Mouse (Mus musculus): ENCODE results near the gene Lysmd4. TPM values are rescaled to one million over a fixed set of nuclear protein-coding genes. Genes with fewer than 3 reads are reported as not detected.

The Lysmd4 gene
- total RNA-seq (2021): 1 to 10 TPM; 7.0 to 7.8 TPM
- long read RNA-seq, experiment 1, transcript Lysmd4-201 (3 exons, 2,898 nt): major isoform, 15 of 38 reads
- long read RNA-seq, experiment 1, transcript Lysmd4-208 (3 exons, 551 nt): minor isoform, 5 of 38 reads
- long read RNA-seq, experiment 1, partial matches to known transcripts: 3 of 38 reads
- long read RNA-seq, experiment 1, other reads (novel, unspliced or antisense): 8 of 38 reads
- long read RNA-seq, experiment 2, transcript Lysmd4-201 (3 exons, 2,898 nt): major isoform, 23 of 34 reads
- long read RNA-seq, experiment 2, partial matches to known transcripts: 4 of 34 reads
- long read RNA-seq, experiment 2, other reads (novel, unspliced or antisense): 3 of 34 reads

DNA sequence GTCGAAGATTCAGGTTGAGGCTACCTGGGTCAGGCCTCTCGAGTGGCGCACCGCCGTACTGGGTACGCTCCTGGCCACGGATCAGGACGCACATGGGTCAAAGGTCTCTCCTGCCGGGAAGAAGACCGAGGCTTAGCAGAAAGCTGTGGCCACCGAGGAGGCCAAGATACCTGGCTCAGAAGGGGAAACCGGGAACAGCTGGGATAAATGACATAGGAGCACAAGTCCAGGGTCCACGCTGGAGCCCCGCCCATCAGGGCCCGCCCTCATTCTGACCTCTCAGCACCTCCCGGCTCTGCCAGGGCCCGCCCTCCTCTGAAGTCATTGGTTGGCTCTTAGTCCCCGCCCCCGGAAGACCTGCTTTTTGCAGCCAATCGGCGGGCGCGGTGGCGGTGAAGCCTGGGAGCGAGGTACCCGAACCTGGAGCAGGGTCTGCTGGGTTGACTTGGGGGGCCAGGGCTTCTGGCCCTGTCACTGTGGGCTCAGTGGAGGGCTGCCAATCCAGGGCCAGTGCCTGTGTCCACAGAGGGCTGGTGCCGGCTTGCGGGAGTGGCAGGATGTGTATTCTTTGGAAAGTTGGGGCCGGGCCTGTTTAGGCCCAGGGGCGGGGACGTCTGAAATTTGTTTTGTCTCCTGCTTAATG is at the start of gene Lysmd4:
Gene Lysmd4 (plus strand): TSS at position 325 of the 643 bp plus-strand sequence.
- peak; percentile 98 for DNase-seq (ENCODE audit: low spot score)

DNA sequence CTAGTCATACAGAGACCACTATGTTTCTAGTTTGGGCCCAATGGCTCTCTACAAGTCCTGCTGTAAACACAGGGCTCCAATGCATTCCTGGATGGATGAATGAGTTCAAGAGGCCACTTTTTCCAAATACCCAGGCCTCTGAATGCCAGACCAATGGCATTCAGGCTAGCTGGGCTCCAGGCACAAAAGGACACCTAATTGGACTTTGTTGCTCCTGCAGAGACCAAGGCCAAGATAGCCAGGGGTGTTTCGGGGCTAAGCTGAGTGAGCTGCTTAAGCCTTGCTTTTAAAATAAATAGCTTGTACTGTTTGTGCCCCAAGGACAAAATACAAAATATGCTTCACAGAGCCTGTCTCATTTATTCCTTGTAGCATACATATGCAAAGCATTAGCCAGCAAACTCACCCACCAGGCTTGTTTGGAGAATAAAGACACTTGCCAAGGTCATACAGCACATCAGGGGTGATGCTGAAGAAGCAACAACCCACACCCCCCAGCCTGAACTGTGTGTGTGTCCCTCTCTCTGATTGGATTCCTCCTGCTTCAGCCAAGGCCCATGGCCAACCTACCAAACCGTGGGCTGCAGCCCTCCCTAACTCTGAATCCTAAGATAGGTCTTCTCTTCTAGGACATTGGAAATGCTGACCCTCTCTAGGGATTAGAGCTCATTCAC is 48.7 kb upstream of the Lysmd4 start:
- DNase-seq (ENCODE audit: low spot score): no peak

DNA sequence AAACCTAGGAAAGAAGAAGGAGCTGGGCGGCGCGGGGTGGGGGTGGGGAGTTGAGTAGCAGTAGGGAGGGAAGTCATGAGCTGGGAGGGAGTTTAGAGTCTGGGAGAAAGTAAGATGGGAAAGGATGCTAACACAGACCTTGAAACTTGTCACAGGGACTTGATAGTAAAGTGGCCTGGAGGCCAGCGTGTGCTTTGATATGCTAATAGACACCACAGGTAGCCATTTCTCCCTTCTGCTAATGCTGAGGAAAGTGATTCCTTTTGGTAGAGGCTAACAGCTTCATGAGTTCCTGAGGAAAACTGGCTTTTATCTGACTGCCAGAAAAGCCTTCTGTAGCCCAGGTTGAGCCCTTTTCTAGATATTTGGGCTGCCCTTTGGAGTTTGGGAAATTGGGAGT is 38.6 kb upstream of the Lysmd4 start:
- no peak for DNase-seq (ENCODE audit: low spot score)

DNA sequence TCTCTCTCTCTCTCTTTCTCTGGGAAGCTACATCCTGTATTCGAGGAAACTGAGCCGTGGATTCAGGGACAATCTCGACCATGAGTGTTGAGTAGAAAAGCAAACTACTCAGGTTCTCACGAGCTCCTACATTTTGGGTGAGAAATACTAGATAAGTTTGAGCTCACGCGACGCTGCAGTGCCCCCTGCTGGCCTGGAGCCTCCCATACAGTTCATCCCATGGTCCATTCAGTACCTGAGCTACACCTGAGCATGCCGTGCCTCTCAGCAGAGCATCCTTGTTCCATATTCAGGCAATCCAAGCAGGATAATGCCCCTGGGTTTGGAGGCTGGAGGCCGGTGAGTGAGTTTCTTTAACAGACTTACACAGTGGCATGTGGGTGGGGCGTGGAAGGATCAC is 22.9 kb upstream of the Lysmd4 start:
- peak; percentile 44 for DNase-seq (ENCODE audit: low spot score)

DNA sequence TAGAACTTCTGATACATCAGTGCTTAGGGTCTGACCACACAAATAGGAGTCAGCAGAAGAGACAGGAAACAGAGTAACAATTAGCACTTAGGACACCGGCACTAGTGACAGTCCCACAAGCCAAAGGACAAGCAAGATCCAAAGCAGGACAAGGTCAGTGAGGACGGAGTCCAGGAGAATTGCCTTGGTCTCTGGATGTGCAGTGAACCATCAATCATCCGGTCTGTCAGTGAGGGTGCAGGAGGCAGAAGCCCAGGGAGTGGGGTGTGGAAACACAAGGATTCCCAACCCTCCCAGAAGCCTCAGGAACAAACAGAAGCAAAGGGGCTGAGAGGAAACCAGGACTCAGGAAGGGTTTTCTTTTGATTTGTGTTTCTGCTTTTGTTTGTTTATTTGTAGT is 18.7 kb upstream of the Lysmd4 start:
- DNase-seq (ENCODE audit: low spot score): no peak

DNA sequence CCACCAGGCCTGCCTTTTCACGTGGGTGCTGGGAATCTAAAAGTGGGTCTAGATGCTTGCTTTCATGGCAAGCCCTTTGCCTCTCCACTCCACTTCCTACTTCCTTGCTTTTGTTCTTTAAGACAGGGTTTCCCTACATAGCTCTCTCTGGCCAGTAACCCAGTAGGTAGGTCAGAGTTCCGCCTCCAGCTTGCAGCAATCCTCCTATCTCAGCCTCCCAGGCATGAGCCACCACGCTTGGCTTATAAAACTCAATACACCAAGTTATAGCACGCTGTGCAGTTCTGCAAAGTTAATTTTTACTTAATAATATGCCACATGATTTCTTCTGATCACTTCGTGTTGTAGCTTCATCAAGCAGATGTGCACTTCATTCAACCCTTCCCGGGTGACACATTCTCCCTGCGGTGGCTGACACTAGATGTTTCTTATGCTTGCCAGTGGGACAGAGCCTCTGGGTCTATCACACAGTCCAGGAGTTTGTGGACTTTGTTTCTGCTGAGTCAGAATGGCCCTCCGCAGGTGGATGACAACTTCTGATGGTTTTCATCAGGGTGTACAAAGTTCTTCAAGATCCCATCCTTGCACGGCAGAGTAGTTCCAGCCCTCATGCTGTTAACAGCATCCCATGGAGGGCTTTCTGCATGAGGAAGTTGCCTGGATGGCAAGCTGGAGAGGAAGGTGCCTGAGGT is 16.5 kb upstream of the Lysmd4 start:
- DNase-seq (ENCODE audit: low spot score): no peak

DNA sequence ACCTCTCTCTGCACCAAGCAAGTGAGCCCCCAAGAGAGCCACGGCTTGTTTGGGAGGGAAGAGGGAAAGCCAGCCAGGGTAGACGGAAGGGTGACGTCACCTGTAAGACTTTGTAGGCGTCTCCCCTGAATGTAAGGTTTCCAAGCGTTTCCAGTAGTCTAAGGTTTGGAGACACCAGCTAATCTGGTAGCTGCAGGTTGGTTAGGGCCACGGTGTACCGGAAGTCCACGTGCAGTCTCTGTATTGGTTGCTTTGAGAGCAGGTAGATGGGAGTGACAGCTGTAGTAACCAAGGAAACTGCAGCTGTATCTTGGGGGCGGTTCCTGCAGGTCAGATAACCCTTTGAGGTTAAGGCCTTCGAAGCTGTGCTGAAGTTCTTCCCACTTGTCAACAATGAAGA is 15.8 kb upstream of the Lysmd4 start:
- no peak for DNase-seq (ENCODE audit: low spot score)

DNA sequence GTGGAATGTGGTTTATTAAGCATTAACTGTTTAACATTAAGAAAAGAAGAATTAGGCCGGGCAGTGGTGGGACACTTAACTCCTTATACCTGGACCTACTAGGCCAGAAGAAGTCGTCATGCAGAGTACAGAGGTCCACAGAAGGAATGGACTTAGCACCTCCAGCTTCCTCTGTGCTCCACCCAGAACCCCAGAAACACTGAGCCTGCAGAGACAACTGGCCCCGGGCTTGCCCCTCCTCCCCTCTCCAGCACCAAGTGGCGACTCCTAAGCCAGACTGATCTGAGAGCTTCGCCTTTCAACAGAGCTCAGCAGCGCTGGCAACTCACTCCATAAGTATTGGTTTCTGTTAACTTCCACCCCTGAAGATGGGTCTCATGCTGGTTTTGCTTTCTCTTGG is 14.6 kb upstream of the Lysmd4 start:
- no peak for DNase-seq (ENCODE audit: low spot score)

DNA sequence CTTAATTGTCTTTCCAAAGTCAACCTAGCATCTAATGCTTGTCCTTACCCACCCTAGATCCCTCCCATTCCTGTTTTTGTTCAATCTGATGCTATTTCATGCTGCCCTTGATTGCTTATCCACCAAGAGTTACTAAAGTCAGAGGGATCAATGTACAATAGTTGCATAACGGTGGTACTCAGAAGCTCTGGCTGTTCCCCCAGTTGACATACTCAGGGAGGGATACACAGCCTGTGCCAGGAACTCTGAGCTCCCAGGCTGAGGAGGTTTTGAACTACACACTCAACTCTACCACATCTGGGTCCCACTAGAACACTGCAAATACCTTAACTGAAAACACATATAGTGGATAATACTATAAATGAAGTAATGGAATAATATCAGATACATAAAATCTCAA is 14.0 kb upstream of the Lysmd4 start:
- DNase-seq (ENCODE audit: low spot score): no peak

DNA sequence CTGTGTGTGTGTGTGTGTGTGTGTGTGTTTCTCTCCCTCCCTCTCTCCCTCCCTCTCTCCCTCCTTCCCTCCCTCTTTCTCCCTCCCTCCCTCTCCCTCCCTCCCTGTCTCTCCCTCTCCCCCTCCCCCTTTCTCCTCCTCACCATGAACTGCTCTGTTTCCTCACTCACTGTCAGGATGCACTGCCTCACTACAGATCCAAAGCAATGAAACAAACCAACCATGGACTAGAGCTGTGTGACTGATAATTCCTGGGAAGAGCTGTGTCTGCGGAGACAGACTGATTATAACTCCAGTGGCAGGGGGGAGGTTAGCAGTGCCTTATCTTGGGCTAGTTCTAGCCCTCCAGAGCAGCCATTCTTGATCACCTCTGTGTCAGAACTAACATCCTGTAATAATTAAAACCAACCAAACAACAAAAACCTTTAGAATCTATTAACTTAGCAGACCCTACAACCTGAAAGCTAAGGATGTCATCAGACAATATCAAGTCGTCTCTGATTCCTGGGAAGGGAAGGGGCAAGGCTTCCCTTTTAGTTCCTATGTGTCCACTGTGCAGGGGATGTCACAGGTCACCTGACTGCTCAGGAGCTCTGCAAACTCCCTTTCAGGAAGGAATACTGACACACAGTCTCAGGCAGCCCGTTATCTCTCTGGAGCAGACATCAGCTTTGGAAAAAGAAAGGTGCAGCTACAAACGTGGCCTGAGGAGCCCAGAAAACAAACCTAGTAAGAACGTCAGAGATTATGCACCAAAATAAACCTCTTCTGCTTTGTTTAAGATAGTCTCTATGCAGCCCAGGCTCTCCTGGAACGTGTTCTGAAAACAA is 12.1 kb upstream of the Lysmd4 start:
- no peak for DNase-seq (ENCODE audit: low spot score)

DNA sequence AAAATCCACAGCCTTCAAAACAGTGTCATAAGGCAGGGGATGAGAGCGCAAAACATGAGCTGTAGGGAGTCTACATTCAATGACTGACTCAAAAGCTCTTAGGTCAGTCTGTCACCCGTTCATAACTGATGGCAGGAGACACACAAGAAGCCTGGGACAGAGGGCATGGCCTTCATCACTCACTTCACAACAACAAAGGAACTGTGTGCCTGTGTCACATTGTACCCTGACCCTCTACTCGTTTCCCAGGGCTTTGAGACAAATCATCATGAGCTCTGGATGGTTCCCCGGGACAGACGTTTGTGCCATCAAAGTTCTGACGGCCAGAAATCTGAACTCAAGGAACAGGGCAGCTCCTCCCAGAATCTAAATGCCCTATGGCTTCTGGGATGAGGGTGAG is 11.0 kb upstream of the Lysmd4 start:
- no peak for DNase-seq (ENCODE audit: low spot score)

DNA sequence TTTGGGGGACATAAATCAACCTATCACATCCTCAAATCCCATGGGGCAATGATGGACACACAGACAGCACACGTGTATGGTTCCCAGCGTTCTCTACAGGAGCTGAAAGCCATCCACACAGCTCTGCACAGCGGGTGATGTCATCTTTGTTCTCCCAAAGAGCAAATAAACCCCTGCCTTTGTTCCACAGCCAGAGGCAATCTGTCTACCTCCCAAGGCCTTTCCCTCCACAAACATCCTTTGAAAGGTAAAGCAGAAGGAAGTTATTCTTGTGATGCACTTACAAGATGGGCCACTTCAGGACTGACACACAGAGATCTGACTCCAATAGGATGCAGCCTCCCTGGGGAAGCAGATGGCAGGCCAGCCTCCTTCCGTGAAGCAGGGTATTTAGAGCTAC is 10.4 kb upstream of the Lysmd4 start:
- DNase-seq (ENCODE audit: low spot score): no peak

DNA sequence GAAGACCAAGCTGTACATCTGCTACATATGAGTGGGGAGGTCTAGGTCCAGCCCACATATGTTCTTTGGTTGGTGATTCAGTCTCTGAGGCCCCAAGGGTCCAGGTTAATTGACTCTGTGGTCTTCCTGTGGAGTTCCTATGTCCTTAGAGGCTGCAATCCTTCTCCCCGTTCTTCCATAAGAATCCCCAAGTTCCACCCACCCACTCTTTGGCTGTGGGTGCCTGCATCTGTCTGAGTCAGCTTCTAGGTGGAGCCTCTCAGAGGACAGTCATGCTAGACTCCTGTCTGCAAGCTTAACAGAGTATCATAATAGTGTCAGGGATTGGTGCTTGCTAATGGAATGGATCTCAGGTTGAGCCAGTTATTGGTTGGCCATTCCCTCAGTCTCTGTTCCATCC is 8.8 kb upstream of the Lysmd4 start:
- DNase-seq (ENCODE audit: low spot score): no peak

DNA sequence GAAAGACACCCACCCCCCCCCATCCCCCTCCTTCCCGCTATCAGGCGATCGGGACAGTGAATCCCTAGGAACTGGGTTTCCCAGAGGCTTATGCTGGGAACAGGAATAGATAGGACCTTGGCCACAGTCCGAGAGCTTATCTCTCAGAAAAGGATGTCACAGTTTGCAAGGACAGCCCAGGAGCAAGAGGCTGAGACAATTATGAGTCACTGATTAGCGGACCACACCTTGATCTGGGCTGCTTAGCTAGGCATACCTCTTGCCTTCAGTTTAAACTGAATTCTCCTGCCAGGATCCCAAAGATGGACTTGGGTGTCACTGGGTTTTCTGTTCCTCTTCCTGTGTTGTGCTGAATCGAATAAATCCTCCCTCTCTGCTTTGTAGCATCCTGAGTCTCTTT is 6.0 kb upstream of the Lysmd4 start:
- no peak for DNase-seq (ENCODE audit: low spot score)

DNA sequence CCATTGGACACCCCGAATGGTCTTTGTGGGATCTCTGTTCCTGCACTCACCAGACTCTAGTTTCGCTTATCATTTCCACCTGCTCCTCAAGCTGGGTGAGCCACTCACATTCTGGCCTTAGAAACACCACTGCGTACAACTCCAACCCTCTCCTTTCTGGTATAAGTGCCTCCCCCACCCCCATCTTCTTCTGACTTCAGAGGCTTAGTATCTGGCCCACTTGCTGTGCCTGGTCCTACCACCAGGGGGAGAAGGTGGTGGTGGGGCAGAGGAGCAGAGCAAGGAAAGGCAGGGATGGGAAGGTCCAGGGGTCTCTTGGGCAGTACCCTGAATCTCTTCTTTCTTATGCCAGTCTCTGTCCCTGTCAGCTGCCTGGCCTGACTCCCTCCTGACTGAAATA is 5.3 kb upstream of the Lysmd4 start:
- DNase-seq (ENCODE audit: low spot score): peak; percentile 75

DNA sequence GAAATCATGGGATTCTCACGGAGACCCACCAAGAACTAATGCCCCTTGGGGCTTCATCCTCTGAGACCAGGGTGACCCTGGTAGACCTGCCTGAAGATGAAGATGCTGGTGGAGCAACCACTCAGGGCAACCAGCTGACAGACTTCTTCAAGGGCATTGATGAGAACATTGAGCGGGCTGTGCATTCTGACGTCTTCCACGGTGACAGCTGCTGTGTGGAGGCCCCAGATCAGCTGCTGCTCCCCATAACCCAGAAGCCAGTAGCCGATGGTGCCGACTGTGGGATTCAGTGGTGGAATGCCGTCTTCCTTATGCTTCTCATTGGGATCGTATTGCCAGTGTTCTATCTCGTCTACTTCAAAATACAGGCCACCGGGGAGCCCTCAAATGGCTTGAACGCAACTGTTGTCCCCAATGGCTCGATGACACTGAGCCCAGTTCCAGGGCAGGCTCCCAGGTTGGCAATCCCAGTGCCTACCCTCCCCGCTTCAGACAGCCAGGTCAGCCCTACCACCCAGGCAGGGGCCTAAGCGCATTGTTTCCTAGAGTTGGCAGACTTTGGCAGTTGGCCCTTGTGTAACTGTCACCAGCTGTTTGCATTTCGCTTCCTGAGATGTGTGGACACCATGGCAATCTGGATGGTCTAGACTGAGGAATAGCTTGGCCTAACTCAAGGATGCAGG is 3.7 kb downstream of the Lysmd4 start:
- DNase-seq (ENCODE audit: low spot score): no peak

DNA sequence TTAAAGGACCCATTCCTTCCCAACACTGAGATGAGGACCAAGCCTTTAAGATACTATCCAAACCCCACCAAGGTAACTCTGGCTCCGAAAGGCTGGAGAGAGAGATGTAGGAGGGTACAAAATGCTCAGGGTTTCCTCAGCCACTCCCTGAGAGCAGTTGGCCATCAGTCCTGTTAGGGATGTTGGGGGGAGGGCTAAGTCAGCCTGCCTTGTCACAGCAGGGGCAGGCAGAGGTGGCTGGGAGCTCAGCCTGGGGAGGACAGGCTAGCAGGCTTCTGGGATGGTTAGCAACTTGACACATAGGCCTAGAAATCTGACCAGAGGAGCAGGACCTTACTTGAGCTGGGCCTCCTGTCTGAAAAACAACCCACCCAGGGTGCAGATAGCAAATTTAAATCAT is 5.2 kb downstream of the Lysmd4 start:
- DNase-seq (ENCODE audit: low spot score): no peak

DNA sequence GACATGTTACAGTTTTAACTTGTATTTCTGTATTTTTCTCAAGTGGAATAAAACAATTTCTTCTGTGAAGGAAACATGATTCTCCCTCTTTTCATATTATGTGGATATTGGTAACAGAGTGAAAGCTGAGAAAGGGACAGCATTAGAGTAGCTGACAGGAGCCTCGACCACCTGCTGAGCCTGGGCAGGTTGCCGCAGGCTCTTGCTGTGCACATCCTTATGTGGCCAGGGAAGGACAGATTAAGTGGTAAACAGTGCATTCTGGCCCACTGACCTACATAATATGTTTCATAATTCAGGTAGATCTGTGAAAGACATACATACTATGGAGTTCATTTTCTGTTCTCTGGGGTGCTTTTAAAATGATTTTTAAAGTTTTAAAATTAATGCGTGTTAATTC is 6.0 kb downstream of the Lysmd4 start:
- no peak for DNase-seq (ENCODE audit: low spot score)

DNA sequence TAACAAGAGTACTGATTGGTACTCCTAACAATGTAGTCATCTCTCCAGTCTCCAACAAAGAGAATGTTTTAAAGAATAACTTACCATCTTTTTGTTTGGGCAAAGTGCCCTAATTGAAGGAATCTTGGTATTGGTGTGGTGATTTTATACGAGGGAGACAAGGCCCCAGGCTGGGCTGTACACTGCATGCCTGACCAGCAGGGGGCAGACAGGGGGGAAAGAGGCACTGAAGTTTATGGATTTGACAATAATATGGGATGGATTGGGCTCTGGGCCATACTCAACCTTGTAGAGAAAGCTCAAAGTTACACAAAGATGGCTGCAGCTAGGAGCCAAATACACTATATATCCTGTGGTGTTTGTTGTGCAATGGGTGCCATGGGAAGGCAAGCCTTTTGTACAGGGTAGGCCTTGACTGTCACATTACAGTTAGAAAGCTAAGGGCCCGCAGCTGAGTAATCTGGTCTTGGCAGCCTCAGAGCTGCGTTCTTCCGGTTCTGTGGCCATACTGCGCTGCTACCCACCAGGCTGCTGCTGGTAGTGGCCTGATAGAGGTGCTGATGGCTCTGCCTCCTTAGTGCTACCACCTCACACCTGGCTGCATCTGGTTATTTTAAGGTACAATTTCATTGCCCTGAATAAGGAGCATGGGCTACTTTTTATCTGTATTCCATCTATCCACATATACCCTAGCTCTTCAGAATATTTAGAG is 6.7 kb downstream of the Lysmd4 start:
- peak; percentile 46 for DNase-seq (ENCODE audit: low spot score)

DNA sequence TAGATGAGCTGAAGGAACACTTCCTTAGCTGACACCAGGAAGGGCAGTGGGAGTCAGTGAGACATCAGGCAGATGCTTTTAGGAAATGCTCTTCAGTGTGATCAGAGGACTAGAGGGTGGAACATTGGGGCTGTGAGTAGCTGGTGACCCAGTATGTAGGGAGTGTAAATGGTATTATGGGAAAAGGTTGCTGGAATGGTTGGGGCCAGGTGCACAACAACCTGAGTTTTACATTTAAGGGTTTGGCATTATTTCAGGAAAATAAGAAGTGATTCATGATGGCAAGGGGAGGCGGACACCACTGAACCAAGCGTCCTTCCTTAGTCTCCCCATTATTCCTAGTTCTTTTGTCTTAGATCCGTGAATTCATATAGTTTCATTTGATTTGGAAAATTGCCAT is 7.4 kb downstream of the Lysmd4 start:
- no peak for DNase-seq (ENCODE audit: low spot score)
